Mouse (Mus musculus): Measurements from ENCODE around the gene Frzb. TPM values are rescaled to one million over a fixed set of nuclear protein-coding genes. Genes with fewer than 3 reads are reported as not detected.

Gene Frzb
- polyA plus RNA-seq, 1 experiment from 2014 or later = 1.5 TPM

DNA sequence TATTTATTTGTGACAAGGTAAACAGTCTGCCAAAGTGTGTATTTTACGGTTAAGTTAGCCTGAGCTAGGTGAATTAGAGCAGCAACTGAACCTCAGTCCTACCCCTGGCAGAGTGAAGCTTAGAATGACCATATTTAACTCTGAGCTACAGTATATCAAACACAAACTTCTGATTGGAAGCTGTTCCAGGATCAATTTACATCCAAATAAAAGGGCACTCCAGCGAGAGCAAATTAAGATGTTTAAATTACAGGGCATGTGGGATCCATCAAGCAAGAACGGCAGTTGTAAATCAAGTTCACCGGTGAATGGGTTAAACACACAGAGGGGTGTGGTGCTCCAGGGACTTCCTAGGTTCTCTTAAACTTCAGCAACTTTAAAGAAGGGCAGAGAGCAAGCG is 42.7 kb downstream of the Frzb start:
- H3K27ac ChIP-seq (ENCODE audit: low read length) = no peak overlapping the region
- WGBS = 10% methylated on average over 5 of the region's 5 CpGs
- H3K36me3 ChIP-seq (ENCODE audit: control insufficient read depth, insufficient read depth, low read length) = no peaks in the 10 kb centered on the region
- no peak overlapping the region for H3K4me2 ChIP-seq (ENCODE audit: low read depth, low read length)
- no peak overlapping the region for H3K4me3 ChIP-seq (ENCODE audit: low read length)
- H3K9ac ChIP-seq (ENCODE audit: low read length) = no peak overlapping the region
- no peaks in the 10 kb centered on the region for H3K9me3 ChIP-seq (ENCODE audit: control insufficient read depth, low read length)
- no peaks in the 10 kb centered on the region for H3K27me3 ChIP-seq (ENCODE audit: control insufficient read depth, insufficient read depth, low read depth, low read length)
- ATAC-seq (ENCODE audit: low read depth) = no peak
- no peaks in the 10 kb centered on the region for H3K4me1 ChIP-seq (replicated peaks; ENCODE audit: control insufficient read depth, insufficient read depth, low read length)

DNA sequence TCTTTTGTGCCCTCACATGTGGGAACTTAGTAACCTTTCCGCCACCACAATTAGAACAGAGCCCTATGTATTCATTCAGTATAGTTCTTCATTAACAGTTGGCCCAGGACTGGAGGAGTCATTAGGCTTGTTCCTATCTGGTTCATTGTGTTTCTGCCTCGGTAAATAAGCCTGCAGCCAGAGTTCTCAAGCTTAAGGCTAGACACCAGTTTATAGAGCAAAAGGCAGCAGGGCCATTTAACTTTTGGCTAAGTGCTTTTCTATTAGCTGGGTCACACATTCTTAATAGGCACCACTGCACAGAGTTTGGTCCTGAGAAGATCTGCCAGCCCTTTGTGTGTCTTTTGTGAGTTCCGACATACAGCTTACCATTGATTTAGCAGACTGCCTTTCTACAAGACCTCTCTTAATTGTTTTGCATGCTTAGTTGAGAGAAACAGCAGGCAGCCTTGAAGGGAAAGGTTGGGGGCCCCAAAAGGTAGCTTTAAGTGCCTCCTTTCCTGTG is 48.8 kb downstream of the Frzb start:
- Histone ChIP-seq H3K4me1 (replicated peaks; ENCODE audit: control insufficient read depth, insufficient read depth, low read length) (no peaks in the 10 kb centered on the region), H3K9me3 (ENCODE audit: control insufficient read depth, low read length) (no peaks in the 10 kb centered on the region), H3K4me3 (ENCODE audit: low read length) (no peak overlapping the region), H3K9ac (ENCODE audit: low read length) (no peak overlapping the region), H3K4me2 (ENCODE audit: low read depth, low read length) (no peak overlapping the region), H3K36me3 (ENCODE audit: control insufficient read depth, insufficient read depth, low read length) (no peaks in the 10 kb centered on the region), H3K27ac (ENCODE audit: low read length) (no peak overlapping the region), H3K27me3 (ENCODE audit: control insufficient read depth, insufficient read depth, low read depth, low read length) (no peaks in the 10 kb centered on the region)
- ATAC-seq (ENCODE audit: low read depth) = no peak
- 41% methylated on average over 3 of the region's 3 CpGs for WGBS

DNA sequence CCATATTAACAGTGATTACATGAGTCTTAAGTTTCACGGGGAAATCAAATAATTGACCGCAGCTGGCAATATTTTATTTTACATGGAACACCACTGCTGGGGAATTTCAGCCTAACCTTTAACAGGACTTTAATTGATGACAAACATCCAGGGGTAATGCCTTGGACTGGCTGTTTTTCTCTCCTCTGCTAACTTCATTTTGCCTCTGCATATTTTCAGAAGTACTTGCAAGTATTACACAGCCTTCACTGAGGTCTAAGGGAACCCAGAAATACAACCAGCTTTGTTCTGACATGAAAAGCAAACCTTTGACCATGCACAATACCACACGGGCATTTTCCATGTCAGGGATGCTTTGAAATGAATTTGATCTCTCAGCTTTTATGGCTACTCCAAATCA is 50.6 kb downstream of the Frzb start:
- Histone ChIP-seq H3K36me3 (ENCODE audit: control insufficient read depth, insufficient read depth, low read length) (no peaks in the 10 kb centered on the region), H3K4me2 (ENCODE audit: low read depth, low read length) (no peak overlapping the region), H3K9me3 (ENCODE audit: control insufficient read depth, low read length) (no peaks in the 10 kb centered on the region), H3K9ac (ENCODE audit: low read length) (no peak overlapping the region), H3K27ac (ENCODE audit: low read length) (no peak overlapping the region), H3K4me3 (ENCODE audit: low read length) (no peak overlapping the region), H3K4me1 (replicated peaks; ENCODE audit: control insufficient read depth, insufficient read depth, low read length) (no peaks in the 10 kb centered on the region), H3K27me3 (ENCODE audit: control insufficient read depth, insufficient read depth, low read depth, low read length) (no peaks in the 10 kb centered on the region)
- 40% methylated on average over 3 of the region's 3 CpGs for WGBS
- ATAC-seq (ENCODE audit: low read depth) = no peak

DNA sequence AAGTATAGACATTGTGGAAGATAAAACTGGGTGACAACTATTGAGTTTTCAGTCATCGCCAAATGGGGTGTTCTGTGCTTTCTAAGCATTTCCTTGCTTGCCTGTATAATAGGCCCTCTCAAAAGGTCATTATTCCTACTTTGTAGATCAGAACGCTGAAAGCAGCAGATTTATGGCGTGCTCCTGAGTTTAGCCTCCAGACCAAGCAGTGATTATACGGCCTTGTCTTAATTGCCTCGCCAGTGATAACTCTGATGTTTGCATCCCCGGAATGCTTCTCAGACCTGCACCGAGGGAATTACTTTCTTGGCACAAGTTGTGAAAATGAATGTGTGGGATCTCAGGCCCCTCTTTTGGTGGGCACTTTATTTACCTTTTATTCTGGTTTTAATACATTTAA is 51.4 kb downstream of the Frzb start:
- H3K9me3 ChIP-seq (ENCODE audit: control insufficient read depth, low read length) = no peaks in the 10 kb centered on the region
- no peaks in the 10 kb centered on the region for H3K27me3 ChIP-seq (ENCODE audit: control insufficient read depth, insufficient read depth, low read depth, low read length)
- no peak for ATAC-seq (ENCODE audit: low read depth)
- H3K9ac ChIP-seq (ENCODE audit: low read length) = no peak overlapping the region
- no peaks in the 10 kb centered on the region for H3K36me3 ChIP-seq (ENCODE audit: control insufficient read depth, insufficient read depth, low read length)
- H3K4me2 ChIP-seq (ENCODE audit: low read depth, low read length) = no peak overlapping the region
- H3K4me3 ChIP-seq (ENCODE audit: low read length) = no peak overlapping the region
- H3K4me1 ChIP-seq (replicated peaks; ENCODE audit: control insufficient read depth, insufficient read depth, low read length) = no peaks in the 10 kb centered on the region
- H3K27ac ChIP-seq (ENCODE audit: low read length) = no peak overlapping the region
- WGBS = 53% methylated on average over 7 of the region's 7 CpGs

DNA sequence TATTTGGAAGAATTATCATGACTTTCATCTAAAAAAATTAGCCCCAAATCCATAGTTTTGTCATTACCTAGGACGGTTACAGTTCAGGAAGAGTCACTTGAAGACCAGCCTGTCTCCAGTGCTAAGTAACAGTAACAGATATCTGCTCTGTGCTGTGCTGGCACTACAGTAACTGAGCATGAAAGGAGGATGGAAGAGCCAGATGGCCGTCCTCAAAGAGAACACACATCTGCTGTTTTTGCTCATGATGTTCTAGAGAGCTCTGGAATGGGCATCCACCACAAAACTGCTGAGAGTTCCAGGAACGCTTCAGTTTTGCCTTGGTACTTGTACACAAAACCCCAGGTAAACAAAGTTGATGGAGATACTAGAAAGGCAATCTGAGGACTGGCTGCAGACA is 59.1 kb downstream of the Frzb start:
- H3K9ac ChIP-seq (ENCODE audit: low read length) = no peak overlapping the region
- no peak for ATAC-seq (ENCODE audit: low read depth)
- H3K27ac ChIP-seq (ENCODE audit: low read length) = no peak overlapping the region
- no peaks in the 10 kb centered on the region for H3K27me3 ChIP-seq (ENCODE audit: control insufficient read depth, insufficient read depth, low read depth, low read length)
- 50% methylated on average over 3 of the region's 3 CpGs for WGBS
- H3K36me3 ChIP-seq (ENCODE audit: control insufficient read depth, insufficient read depth, low read length) = no peaks in the 10 kb centered on the region
- no peaks in the 10 kb centered on the region for H3K9me3 ChIP-seq (ENCODE audit: control insufficient read depth, low read length)
- no peak overlapping the region for H3K4me2 ChIP-seq (ENCODE audit: low read depth, low read length)
- no peak overlapping the region for H3K4me3 ChIP-seq (ENCODE audit: low read length)
- H3K4me1 ChIP-seq (replicated peaks; ENCODE audit: control insufficient read depth, insufficient read depth, low read length) = no peaks in the 10 kb centered on the region; the same call in 1 of the 2 replicates

DNA sequence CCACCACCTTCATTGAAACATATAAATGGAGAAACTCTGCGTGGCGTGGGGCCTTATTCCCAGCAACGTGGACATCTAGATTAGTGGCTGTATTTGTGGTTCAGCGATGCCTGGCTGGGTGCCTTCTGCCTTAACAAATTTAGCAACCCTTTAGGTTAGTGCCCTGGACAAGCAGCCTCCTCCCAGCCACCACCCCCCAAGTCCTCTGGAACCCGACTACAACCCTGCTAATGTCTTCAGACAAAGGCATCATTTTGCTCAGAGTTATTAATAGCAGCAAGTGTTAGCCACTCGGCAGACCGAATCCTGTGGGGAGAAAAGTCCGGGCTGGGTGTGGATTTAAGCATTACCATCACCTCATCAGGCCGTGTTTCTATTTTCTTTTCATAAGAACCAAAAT is 59.8 kb downstream of the Frzb start:
- 41% methylated on average over 9 of the region's 9 CpGs for WGBS
- Histone ChIP-seq H3K4me3 (ENCODE audit: low read length) (no peak overlapping the region), H3K9me3 (ENCODE audit: control insufficient read depth, low read length) (no peaks in the 10 kb centered on the region), H3K27me3 (ENCODE audit: control insufficient read depth, insufficient read depth, low read depth, low read length) (no peaks in the 10 kb centered on the region), H3K9ac (ENCODE audit: low read length) (no peak overlapping the region), H3K4me2 (ENCODE audit: low read depth, low read length) (no peak overlapping the region), H3K36me3 (ENCODE audit: control insufficient read depth, insufficient read depth, low read length) (no peaks in the 10 kb centered on the region), H3K27ac (ENCODE audit: low read length) (no peak overlapping the region), H3K4me1 (replicated peaks; ENCODE audit: control insufficient read depth, insufficient read depth, low read length) (no peaks in the 10 kb centered on the region; the same call in 1 of the 2 replicates)
- ATAC-seq (ENCODE audit: low read depth) = no peak

DNA sequence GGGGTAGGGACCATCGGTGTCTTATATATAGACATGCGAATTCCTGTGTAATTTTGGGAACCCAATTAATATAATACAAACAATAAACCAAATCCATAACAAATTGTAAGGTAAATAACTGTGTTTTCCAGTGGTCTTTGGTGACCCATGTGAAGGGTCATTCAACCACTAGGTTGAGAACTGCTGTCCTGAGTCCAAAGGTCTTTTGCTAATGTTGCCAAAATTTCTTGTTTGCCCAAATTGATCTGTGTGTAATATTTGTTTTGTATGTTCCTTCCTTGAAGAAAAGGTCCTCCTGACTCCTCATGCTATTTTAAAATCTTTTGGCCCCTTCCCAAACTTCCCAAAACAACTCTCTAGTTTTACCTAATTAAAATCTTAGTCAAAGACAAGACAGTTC is 61.2 kb downstream of the Frzb start:
- H3K4me3 ChIP-seq (ENCODE audit: low read length) = no peak overlapping the region
- ATAC-seq (ENCODE audit: low read depth) = no peak
- 89% methylated on average over 2 of the region's 2 CpGs for WGBS

DNA sequence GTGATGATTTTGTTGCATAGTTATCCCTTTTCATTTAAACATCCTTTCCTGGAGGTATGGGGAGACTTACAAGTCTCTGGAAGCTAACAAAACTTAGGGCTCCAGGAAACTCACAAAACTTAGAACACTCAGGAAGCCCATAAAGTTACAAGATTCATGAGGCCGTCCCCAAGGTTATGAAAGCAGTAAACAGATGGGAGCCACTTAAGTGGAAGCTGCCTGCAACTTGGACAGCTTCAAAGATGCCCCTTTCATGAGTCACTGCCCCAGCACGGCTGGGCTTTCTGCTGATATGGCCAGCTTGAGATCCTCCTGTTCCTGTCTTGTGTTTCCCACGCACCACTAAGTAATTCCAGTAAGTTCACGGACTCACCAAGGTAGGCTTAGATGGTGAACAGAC is 63.0 kb downstream of the Frzb start:
- Histone ChIP-seq H3K9ac (ENCODE audit: low read length) (no peak overlapping the region), H3K36me3 (ENCODE audit: control insufficient read depth, insufficient read depth, low read length) (no peaks in the 10 kb centered on the region), H3K27ac (ENCODE audit: low read length) (no peak overlapping the region), H3K27me3 (ENCODE audit: control insufficient read depth, insufficient read depth, low read depth, low read length) (no peaks in the 10 kb centered on the region), H3K4me1 (replicated peaks; ENCODE audit: control insufficient read depth, insufficient read depth, low read length) (no peaks in the 10 kb centered on the region; the same call in 1 of the 2 replicates), H3K4me3 (ENCODE audit: low read length) (no peak overlapping the region), H3K9me3 (ENCODE audit: control insufficient read depth, low read length) (no peaks in the 10 kb centered on the region), H3K4me2 (ENCODE audit: low read depth, low read length) (no peak overlapping the region)
- 57% methylated on average over 4 of the region's 4 CpGs for WGBS
- no peak for ATAC-seq (ENCODE audit: low read depth)

More for the DNA sequence above, 61.2 kb downstream of the Frzb start:
- H3K4me2 ChIP-seq (ENCODE audit: low read depth, low read length) = no peak overlapping the region
- H3K27ac ChIP-seq (ENCODE audit: low read length) = no peak overlapping the region
- no peaks in the 10 kb centered on the region for H3K9me3 ChIP-seq (ENCODE audit: control insufficient read depth, low read length)
- H3K9ac ChIP-seq (ENCODE audit: low read length) = no peak overlapping the region
- H3K27me3 ChIP-seq (ENCODE audit: control insufficient read depth, insufficient read depth, low read depth, low read length) = no peaks in the 10 kb centered on the region
- no peaks in the 10 kb centered on the region for H3K36me3 ChIP-seq (ENCODE audit: control insufficient read depth, insufficient read depth, low read length)
- no peaks in the 10 kb centered on the region; the same call in 1 of the 2 replicates for H3K4me1 ChIP-seq (replicated peaks; ENCODE audit: control insufficient read depth, insufficient read depth, low read length)

DNA sequence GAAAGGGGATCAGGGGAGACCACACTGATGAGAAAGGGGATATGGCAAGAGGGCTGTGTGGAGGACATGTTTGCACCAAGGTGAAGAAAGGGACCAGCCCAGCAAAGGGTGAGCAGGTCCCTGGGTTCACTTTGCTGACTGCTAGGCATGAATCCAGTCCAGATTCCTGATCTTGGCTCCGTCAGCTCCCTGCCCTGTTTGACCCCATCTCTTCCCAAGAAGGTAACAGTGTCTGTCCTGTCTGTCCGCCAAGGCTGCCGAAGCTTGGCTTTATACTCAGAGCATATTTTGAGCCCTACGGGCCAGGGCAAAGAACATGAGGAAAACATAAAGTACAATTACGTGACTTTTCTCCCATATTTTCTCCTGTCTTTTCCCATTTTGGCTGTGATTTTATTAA is 67.6 kb downstream of the Frzb start:
- Histone ChIP-seq H3K4me2 (ENCODE audit: low read depth, low read length) (no peak overlapping the region), H3K9ac (ENCODE audit: low read length) (no peak overlapping the region), H3K4me3 (ENCODE audit: low read length) (no peak overlapping the region), H3K36me3 (ENCODE audit: control insufficient read depth, insufficient read depth, low read length) (no peaks in the 10 kb centered on the region), H3K27ac (ENCODE audit: low read length) (no peak overlapping the region), H3K9me3 (ENCODE audit: control insufficient read depth, low read length) (no peaks in the 10 kb centered on the region), H3K4me1 (replicated peaks; ENCODE audit: control insufficient read depth, insufficient read depth, low read length) (no peaks in the 10 kb centered on the region), H3K27me3 (ENCODE audit: control insufficient read depth, insufficient read depth, low read depth, low read length) (no peaks in the 10 kb centered on the region)
- ATAC-seq (ENCODE audit: low read depth) = no peak
- 78% methylated on average over 5 of the region's 5 CpGs for WGBS

DNA sequence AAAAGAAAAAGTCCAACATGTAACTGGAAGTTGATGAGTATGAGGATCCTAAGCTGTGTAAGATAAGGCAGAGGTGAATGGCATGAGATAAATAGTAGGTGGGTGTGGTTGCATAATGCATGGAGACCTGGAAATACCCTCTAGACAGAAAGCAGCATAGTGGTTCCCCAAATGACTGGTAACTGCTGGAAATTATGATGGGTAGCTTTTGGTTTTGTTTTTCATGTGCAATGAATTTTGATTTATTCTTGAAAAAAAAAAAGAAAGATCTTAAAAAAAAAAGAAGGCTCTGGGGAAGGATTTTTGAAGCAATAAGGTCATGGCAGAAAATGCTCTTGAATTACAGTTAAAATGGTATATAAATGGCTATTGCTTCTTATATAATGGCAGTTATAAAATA is 72.5 kb downstream of the Frzb start:
- no peaks in the 10 kb centered on the region for H3K36me3 ChIP-seq (ENCODE audit: control insufficient read depth, insufficient read depth, low read length)
- H3K9ac ChIP-seq (ENCODE audit: low read length) = no peak overlapping the region
- no peaks in the 10 kb centered on the region for H3K4me1 ChIP-seq (replicated peaks; ENCODE audit: control insufficient read depth, insufficient read depth, low read length)
- ATAC-seq (ENCODE audit: low read depth) = no peak
- no peak overlapping the region for H3K4me3 ChIP-seq (ENCODE audit: low read length)
- H3K27ac ChIP-seq (ENCODE audit: low read length) = no peak overlapping the region
- no peaks in the 10 kb centered on the region for H3K27me3 ChIP-seq (ENCODE audit: control insufficient read depth, insufficient read depth, low read depth, low read length)
- no peak overlapping the region for H3K4me2 ChIP-seq (ENCODE audit: low read depth, low read length)
- no peaks in the 10 kb centered on the region for H3K9me3 ChIP-seq (ENCODE audit: control insufficient read depth, low read length)
